Mouse (Mus musculus) liver, embryonic 14.5 days (tissue): ENCODE results near the gene Tmem147. TPM values are rescaled to one million over a fixed set of nuclear protein-coding genes. Genes with fewer than 3 reads are reported as not detected.

Source experiments
- ATAC-seq: fragments of 200-750 bp; cut with Nextera tagmentation; 2 replicates; pipeline ENCODE4 v1.8.0; 2017; ENCODE audit warnings: moderate number of reproducible peaks, mild to moderate bottlenecking, moderate library complexity; ENCODE audit not compliant: insufficient read depth
- DNase-seq, 3 experiments: peaks; one replicate each; pipeline ENCODE4 v3.0.0-alpha.2; 2012 to 2013; ENCODE audit warnings: low read depth in 3 of 3, low spot score in 3 of 3
- H3K27ac ChIP-seq: fragments of 300-500 bp; sonication (generic); 2 replicates; pipeline ENCODE4 v1.5.1; 2014; ENCODE audit warnings: moderate library complexity, mild to moderate bottlenecking, control low read depth, inconsistent platforms
- H3K27me3 ChIP-seq: fragments of 300-500 bp; sonication (generic); 2 replicates; pipeline ENCODE4 v1.6.1; 2014; ENCODE audit warnings: mild to moderate bottlenecking, low read length, moderate library complexity; ENCODE audit not compliant: control insufficient read depth, insufficient read depth
- H3K36me3 ChIP-seq: fragments of 300-500 bp; sonication (generic); replicated peaks from 2 replicates; pipeline ENCODE4 v1.6.1; 2014; ENCODE audit warnings: low read depth; ENCODE audit not compliant: control insufficient read depth, insufficient read depth
- H3K4me1 ChIP-seq, 2 experiments: fragments of 200-500 bp in 1 of 2; fragments of 300-500 bp in 1 of 2; sonication (generic) in 1 of 2; replicated peaks; 2 replicates each; pipeline ENCODE4 v1.6.1; 2012 to 2014; ENCODE audit warnings: antibody characterized with exemption in 1 of 2, inconsistent platforms in 1 of 2, low read length in 1 of 2; ENCODE audit not compliant: control insufficient read depth in 2 of 2, insufficient read depth in 2 of 2
- H3K4me2 ChIP-seq: fragments of 300-500 bp; sonication (generic); 2 replicates; pipeline ENCODE4 v1.6.1; 2014; ENCODE audit warnings: low read depth, mild to moderate bottlenecking, control low read depth, moderate library complexity
- H3K4me3 ChIP-seq, 2 experiments: fragments of 200-500 bp in 1 of 2; fragments of 300-500 bp in 1 of 2; sonication (generic) in 1 of 2; 2 replicates each; pipeline ENCODE4 v1.5.1; 2012 to 2014; ENCODE audit warnings: low read depth in 2 of 2, low read length in 2 of 2, mild to moderate bottlenecking in 2 of 2, control low read depth in 1 of 2, inconsistent platforms in 1 of 2, moderate library complexity in 1 of 2; ENCODE audit not compliant: insufficient read depth in 1 of 2
- H3K9ac ChIP-seq: fragments of 300-500 bp; sonication (generic); replicated peaks from 2 replicates; pipeline ENCODE4 v1.6.1; 2014; ENCODE audit warnings: mild to moderate bottlenecking, control low read depth, moderate library complexity
- H3K9me3 ChIP-seq: fragments of 300-500 bp; sonication (generic); 2 replicates; pipeline ENCODE4 v1.6.1; 2016; ENCODE audit warnings: low read length, mixed read lengths; ENCODE audit not compliant: control insufficient read depth
- CTCF ChIP-seq: IDR thresholded peaks from 2 replicates; pipeline ENCODE4 v1.5.1; 2016; ENCODE audit warnings: antibody characterized with exemption, low read depth, control low read depth
- EP300 ChIP-seq: IDR thresholded peaks from 2 replicates; pipeline ENCODE4 v1.6.1; 2016; ENCODE audit warnings: antibody characterized with exemption, low read depth
- WGBS: fragments of 180-500 bp; shearing (Covaris S2); extraction: QIAGEN DNeasy Blood & Tissue Kit; methylation state at CpG from one replicate; pipeline ENCODE4 v1.1.7; 2014; ENCODE audit not compliant: insufficient replicate concordance; 5-methylcytosine and 5-hydroxymethylcytosine counted together
- polyA plus RNA-seq, 2 experiments: library from polyadenylated mRNA; depleted of rRNA in 1 of 2; stranded (reverse) in 1 of 2; unstranded in 1 of 2; fragments of >200 nt; fragmentation: Nextera tagmentation in 1 of 2; extraction: Ambion mirVana in 1 of 2; gene quantifications; 2 replicates each; pipeline versions ENCODE4 v1.2.1 to v1.2.3; 2012 to 2014

The Tmem147 gene
- polyA plus RNA-seq, 2 experiments: 64.4 to 117 TPM

DNA sequence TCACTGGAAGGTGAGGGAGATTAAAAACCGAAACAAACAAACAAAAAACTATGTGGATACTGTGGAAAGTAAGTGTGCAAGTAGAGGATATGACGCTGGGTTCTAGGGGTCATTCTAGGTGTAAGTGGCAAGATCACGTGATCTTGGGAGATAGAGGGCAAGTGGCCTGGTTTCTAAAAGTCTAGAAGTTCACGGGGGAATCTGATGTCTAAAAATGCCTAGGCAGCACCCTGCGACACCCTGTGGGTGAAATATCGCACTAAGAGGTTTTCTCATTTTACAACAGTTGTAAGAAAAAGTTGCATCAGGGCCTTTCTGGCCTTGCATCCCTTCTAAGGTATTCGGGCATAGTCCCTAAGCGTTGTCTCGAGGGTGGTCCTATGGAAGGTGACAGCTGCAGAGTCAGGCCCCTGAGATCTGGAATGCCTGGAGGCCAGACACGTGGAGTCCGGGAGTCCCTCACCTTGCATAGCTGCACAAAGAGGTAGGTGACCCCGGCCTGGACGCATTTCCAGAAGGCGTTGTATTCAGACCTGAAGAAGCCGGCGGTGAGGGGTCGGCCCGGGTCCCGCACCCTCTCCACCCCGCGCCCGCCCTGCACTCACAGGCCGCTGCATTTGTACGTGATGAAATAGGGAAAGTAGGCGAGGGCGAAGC lies 473 bp downstream of the Tmem147 start:
- Histone ChIP-seq H3K4me2 (peak overlapping the region; percentile 84), H3K9me3 (no peaks in the 10 kb centered on the region), H3K4me3 (peak overlapping the region; percentile 75 to 85), H3K27me3 (no peaks in the 10 kb centered on the region), H3K36me3 (0 out of 2 replicates have a peak, but pooled peaks cover 2% of the 10 kb centered on the region), H3K9ac (peak overlapping the region; percentile 86), H3K4me1 (peaks cover 7 to 11% of the 10 kb centered on the region in 2 experiments; a peak in 3 of 4 replicates), H3K27ac (no peak overlapping the region)
- peak; percentile 24 for ATAC-seq
- no peak for DNase-seq
- 6% methylated on average over 26 of the region's 26 CpGs for WGBS
- no peak for TF ChIP-seq CTCF
- TF ChIP-seq EP300: no peak

DNA sequence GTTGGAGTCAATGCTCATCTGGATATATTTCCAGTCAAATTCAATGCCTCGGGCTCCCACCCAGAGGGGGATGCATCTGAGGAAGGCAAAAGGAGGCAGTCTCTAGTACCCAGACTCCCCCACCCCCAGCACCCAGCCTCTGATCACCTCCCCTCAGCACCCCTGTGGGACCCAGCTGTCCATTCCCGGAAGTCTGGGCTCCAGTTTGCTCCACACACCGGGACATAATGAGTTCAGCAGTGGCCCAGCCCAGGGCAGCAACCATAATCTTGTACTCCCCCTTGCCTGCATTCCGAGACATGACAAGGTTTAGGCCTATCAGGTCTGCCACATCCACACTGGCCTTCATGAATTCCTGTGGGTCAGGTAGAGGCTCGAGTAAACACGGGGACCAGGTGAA lies 1.1 kb downstream of the Tmem147 start:
- Histone ChIP-seq H3K4me3 (peak overlapping the region; percentile 75 to 85), H3K4me2 (peak overlapping the region; percentile 84), H3K27me3 (no peaks in the 10 kb centered on the region), H3K27ac (no peak overlapping the region), H3K36me3 (0 out of 2 replicates have a peak, but pooled peaks cover 2% of the 10 kb centered on the region), H3K9ac (peak overlapping the region; percentile 86), H3K9me3 (no peaks in the 10 kb centered on the region), H3K4me1 (peaks cover 7 to 11% of the 10 kb centered on the region in 2 experiments; a peak in 3 of 4 replicates)
- 64% methylated on average over 6 of the region's 6 CpGs for WGBS
- TF ChIP-seq CTCF: no peak
- TF ChIP-seq EP300: no peak
- ATAC-seq (no peak), DNase-seq (no peak)

DNA sequence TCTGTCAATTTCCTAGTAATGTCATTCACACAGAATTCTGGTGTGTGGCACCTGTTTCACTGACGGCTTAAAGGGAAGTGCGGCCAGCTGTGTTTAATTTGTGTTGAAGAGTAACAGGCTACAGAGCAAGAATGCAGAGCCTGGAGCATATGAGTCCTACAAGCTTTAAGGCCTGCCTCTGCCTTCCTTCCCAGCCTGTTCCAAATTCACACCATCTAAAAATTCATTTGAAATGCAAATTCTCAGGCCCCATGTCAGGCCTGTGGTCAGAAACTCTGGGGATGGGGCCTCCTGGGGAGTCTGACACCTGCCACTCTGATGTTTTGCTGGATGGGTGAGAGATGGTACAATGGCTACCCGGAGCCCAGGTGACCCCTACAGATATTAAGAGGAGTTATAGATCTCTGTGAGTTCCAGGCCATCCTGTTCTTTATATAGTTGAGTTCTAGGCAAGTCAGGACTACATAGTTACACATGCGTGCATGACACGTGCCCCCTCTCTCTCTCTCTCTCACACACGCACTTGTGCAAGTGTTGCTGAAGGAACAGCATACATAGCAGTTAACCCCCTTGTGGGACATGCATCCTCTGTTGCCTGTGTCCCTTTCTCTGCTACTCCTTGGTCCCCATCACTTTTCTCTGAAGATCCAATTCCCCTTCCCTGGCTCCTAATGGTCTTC lies 5.9 kb downstream of the Tmem147 start:
- WGBS: 58% methylated on average over 6 of the region's 6 CpGs
- Histone ChIP-seq H3K4me2 (no peak overlapping the region), H3K4me1 (peaks cover 0 to 7% of the 10 kb centered on the region in 2 experiments; a peak in 1 of 4 replicates), H3K4me3 (no peak overlapping the region), H3K27ac (no peak overlapping the region), H3K36me3 (0 out of 2 replicates have a peak, but pooled peaks cover 2% of the 10 kb centered on the region), H3K27me3 (no peaks in the 10 kb centered on the region), H3K9me3 (no peaks in the 10 kb centered on the region), H3K9ac (no peak overlapping the region)
- ATAC-seq: no peak
- no peak for DNase-seq
- no peak for TF ChIP-seq CTCF
- TF ChIP-seq EP300: no peak

DNA sequence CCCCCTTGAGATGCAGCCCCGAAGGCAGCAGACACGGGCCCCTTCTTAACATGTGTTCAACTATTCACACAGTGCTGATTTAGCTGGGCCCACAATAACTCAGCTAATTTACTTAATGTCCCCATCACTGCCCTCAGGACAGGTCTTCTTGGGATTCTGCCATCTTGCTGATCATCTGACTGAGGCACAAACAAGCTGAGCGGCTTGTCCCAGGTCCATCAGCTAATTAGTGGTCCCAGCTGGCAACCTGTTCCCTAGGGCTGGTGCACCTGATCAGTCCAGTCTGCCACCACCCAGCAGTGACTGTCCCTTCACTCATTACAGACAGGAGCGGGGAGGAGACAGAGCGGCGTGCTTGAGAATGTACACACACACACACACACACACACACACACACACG lies 8.1 kb downstream of the Tmem147 start:
- Histone ChIP-seq H3K4me1 (peaks cover 4 to 14% of the 10 kb centered on the region in 2 experiments; a peak in 3 of 4 replicates), H3K9ac (no peak overlapping the region), H3K4me2 (no peak overlapping the region), H3K36me3 (no peaks in the 10 kb centered on the region), H3K27ac (no peak overlapping the region), H3K27me3 (peaks cover 7% of the 10 kb centered on the region), H3K9me3 (no peaks in the 10 kb centered on the region), H3K4me3 (no peak overlapping the region)
- 75% methylated on average over 7 of the region's 7 CpGs for WGBS
- no peak for DNase-seq
- no peak for TF ChIP-seq EP300
- no peak for TF ChIP-seq CTCF
- no peak for ATAC-seq

DNA sequence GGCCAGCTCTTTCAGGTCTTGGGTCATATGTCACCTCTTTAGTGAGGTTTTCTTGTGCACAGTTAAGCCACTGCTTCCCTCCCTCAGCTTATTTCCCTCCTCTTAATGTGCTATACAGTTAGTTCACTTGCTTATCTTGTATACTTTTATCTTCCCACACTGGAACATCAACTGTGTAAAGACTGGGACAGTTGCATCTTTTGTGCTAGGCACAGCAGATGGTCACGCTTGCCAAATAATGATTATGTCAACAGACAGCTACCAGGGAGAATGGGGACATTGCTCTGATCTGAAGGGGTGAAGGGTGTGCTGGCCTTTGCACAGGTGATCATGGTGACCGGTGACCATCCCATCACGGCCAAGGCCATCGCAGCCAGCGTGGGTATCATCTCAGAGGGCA lies 9.7 kb downstream of the Tmem147 start:
- no peak for ATAC-seq
- Histone ChIP-seq H3K4me1 (peaks cover 4 to 14% of the 10 kb centered on the region in 2 experiments; a peak in 3 of 4 replicates), H3K27ac (no peak overlapping the region), H3K4me3 (no peak overlapping the region), H3K9ac (no peak overlapping the region), H3K27me3 (peaks cover 9% of the 10 kb centered on the region), H3K9me3 (no peaks in the 10 kb centered on the region), H3K36me3 (no peaks in the 10 kb centered on the region), H3K4me2 (no peak overlapping the region)
- no peak for DNase-seq
- TF ChIP-seq EP300: no peak
- no peak for TF ChIP-seq CTCF
- WGBS: 67% methylated on average over 5 of the region's 5 CpGs
